Mouse (Mus musculus) C2C12 (cell line): Measurements from ENCODE around the gene Adh4.

Experiments used
- CTCF ChIP-seq: IDR thresholded peaks from one replicate; pipeline ENCODE4 v1.5.1; 2011; ENCODE audit not compliant: control insufficient read depth, insufficient read depth, insufficient read length
- MYOD1 ChIP-seq: IDR thresholded peaks from one replicate; pipeline ENCODE4 v1.6.1; 2011; ENCODE audit warnings: low read depth; ENCODE audit not compliant: control insufficient read depth, insufficient read length
- USF1 ChIP-seq: IDR thresholded peaks from one replicate; pipeline ENCODE4 v1.6.1; 2011; ENCODE audit warnings: low read depth, mild to moderate bottlenecking, control low read depth, moderate library complexity

DNA sequence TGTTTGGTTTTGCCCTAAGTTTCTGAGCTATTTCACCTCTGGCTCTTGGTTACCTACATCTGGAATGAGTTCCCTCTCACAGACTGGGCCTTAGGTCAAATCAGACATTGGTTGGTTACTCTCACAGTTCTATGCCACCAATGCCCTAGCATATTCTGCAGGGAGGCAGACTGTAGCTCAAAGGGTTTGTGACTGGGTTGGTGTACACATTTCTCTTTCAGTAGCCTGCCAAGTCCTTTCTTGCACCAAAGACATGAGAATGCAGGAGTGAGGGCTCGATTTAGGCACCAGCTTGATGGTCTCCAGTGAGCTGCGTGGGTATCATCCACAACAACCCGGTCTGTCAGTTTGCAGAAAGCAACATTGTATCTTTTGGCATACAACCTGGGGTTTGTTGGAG lies 10.4 kb upstream of the Adh4 start:
- TF ChIP-seq CTCF, result no peak
- no peak for TF ChIP-seq MYOD1
- TF ChIP-seq USF1, result no peak
